Mouse (Mus musculus) heart, embryonic 16.5 days (tissue): ENCODE measurements around the gene Hoxa1. TPM values are rescaled to one million over a fixed set of nuclear protein-coding genes. Genes with fewer than 3 reads are reported as not detected.

Experiments used
- ATAC-seq: fragments of 200-750 bp; cut with Nextera tagmentation; replicated peaks from 2 replicates; pipeline ENCODE4 v1.8.0; 2017; ENCODE audit warnings: moderate number of reproducible peaks; ENCODE audit not compliant: insufficient read depth, low FRiP score; ENCODE audit errors: extremely low read depth
- H3K27ac ChIP-seq: fragments of 300-500 bp; sonication (generic); 2 replicates; pipeline ENCODE4 v1.5.1; 2014; ENCODE audit warnings: mild to moderate bottlenecking, low read length, control low read depth, moderate library complexity
- H3K27me3 ChIP-seq: fragments of 300-500 bp; sonication (generic); 2 replicates; pipeline ENCODE4 v1.6.1; 2014; ENCODE audit warnings: low read length, mixed read lengths; ENCODE audit not compliant: control insufficient read depth, insufficient read depth
- H3K36me3 ChIP-seq: fragments of 300-500 bp; sonication (generic); 2 replicates; pipeline ENCODE4 v1.6.1; 2014; ENCODE audit not compliant: control insufficient read depth, insufficient read depth
- H3K4me1 ChIP-seq: fragments of 300-500 bp; sonication (generic); 2 replicates; pipeline ENCODE4 v1.6.1; 2014; ENCODE audit warnings: low read length, mixed read lengths; ENCODE audit not compliant: control insufficient read depth, insufficient read depth
- H3K4me2 ChIP-seq: fragments of 300-500 bp; sonication (generic); 2 replicates; pipeline ENCODE4 v1.6.1; 2014; ENCODE audit warnings: low read depth, mild to moderate bottlenecking, control low read depth, low read length
- H3K4me3 ChIP-seq: fragments of 300-500 bp; sonication (generic); 2 replicates; pipeline ENCODE4 v1.5.1; 2014; ENCODE audit warnings: mild to moderate bottlenecking, control low read depth, low read length
- H3K9ac ChIP-seq: fragments of 300-500 bp; sonication (generic); 2 replicates; pipeline ENCODE4 v1.6.1; 2014; ENCODE audit warnings: low read length, control low read depth
- H3K9me3 ChIP-seq: fragments of 300-500 bp; sonication (generic); replicated peaks from 2 replicates; pipeline ENCODE4 v1.6.1; 2016; ENCODE audit warnings: low read length; ENCODE audit not compliant: control insufficient read depth
- WGBS: fragments of 180-500 bp; shearing (Covaris S2); extraction: QIAGEN DNeasy Blood & Tissue Kit; methylation state at CpG from one replicate; pipeline ENCODE4 v1.1.7; 2014; 5-methylcytosine and 5-hydroxymethylcytosine counted together
- polyA plus RNA-seq: library from polyadenylated mRNA; unstranded; fragments of >200 nt; fragmentation: Nextera tagmentation; extraction: Ambion mirVana; gene quantifications from 2 replicates; pipeline ENCODE4 v1.2.1, GENCODE M21; 2015

Hoxa1 gene
- polyA plus RNA-seq, 1 experiment from 2014 or later = 0.68 TPM

GRCm38 (mm10) chr6:52203121-52203370 is 44.9 kb upstream of the Hoxa1 start:
- no peak overlapping the region for H3K9ac ChIP-seq
- no peaks in the 10 kb centered on the region for H3K36me3 ChIP-seq
- H3K27ac ChIP-seq = no peak overlapping the region
- no peaks in the 10 kb centered on the region for H3K9me3 ChIP-seq
- H3K4me3 ChIP-seq = peak overlapping the region; percentile 45
- H3K27me3 ChIP-seq = peaks cover 79% of the 10 kb centered on the region
- 7% methylated on average over 10 of the region's 10 CpGs for WGBS
- no peak for ATAC-seq
- peak overlapping the region; percentile 1; the same call in 1 of the 2 replicates for H3K4me2 ChIP-seq
- H3K4me1 ChIP-seq = peaks cover 3% of the 10 kb centered on the region; the same call in 1 of the 2 replicates

- peak overlapping the region; percentile 1; the same call in 1 of the 2 replicates for H3K4me2 ChIP-seq
- no peak for ATAC-seq
- 8% methylated on average over 22 of the region's 22 CpGs for WGBS
- H3K4me1 ChIP-seq = peaks cover 3% of the 10 kb centered on the region; the same call in 1 of the 2 replicates
- no peaks in the 10 kb centered on the region for H3K9me3 ChIP-seq
- no peaks in the 10 kb centered on the region for H3K36me3 ChIP-seq
- no peak overlapping the region for H3K9ac ChIP-seq
- H3K4me3 ChIP-seq = peak overlapping the region; percentile 45
- peaks cover 80% of the 10 kb centered on the region for H3K27me3 ChIP-seq
- H3K27ac ChIP-seq = no peak overlapping the region
These were observed 44.4 kb upstream of the Hoxa1 start for GRCm38 (mm10) chr6:52202362-52203120.

- Histone ChIP-seq H3K9me3 (no peaks in the 10 kb centered on the region), H3K4me1 (peaks cover 3% of the 10 kb centered on the region; the same call in 1 of the 2 replicates), H3K36me3 (no peaks in the 10 kb centered on the region), H3K4me2 (peak overlapping the region; percentile 12; the same call in 1 of the 2 replicates), H3K27ac (no peak overlapping the region), H3K9ac (no peak overlapping the region), H3K27me3 (peaks cover 80% of the 10 kb centered on the region), H3K4me3 (no peak overlapping the region)
- no peak for ATAC-seq
- WGBS = 35% methylated on average over 1 of the region's 1 CpGs
These were observed 43.2 kb upstream of the Hoxa1 start for GRCm38 (mm10) chr6:52201269-52201668.

- H3K4me3 ChIP-seq = no peak overlapping the region
These were observed 42.7 kb upstream of the Hoxa1 start for GRCm38 (mm10) chr6:52200751-52201250.

GRCm38 (mm10) chr6:52200073-52200750 is 42.1 kb upstream of the Hoxa1 start:
- H3K27me3 ChIP-seq = peaks cover 78% of the 10 kb centered on the region
- no peaks in the 10 kb centered on the region for H3K36me3 ChIP-seq
- no peak overlapping the region for H3K4me3 ChIP-seq
- H3K4me1 ChIP-seq = peaks cover 3% of the 10 kb centered on the region; the same call in 1 of the 2 replicates
- WGBS = 22% methylated on average over 30 of the region's 30 CpGs
- ATAC-seq = no peak
- H3K27ac ChIP-seq = no peak overlapping the region
- 0 out of 2 replicates have a peak overlapping the region, but pooled peaks have one; percentile 2 for H3K4me2 ChIP-seq
- H3K9me3 ChIP-seq = no peaks in the 10 kb centered on the region
- H3K9ac ChIP-seq = no peak overlapping the region

More at GRCm38 (mm10) chr6:52200751-52201250, 42.7 kb upstream of the Hoxa1 start:
- H3K27ac ChIP-seq = no peak overlapping the region
- H3K36me3 ChIP-seq = no peaks in the 10 kb centered on the region
- peaks cover 3% of the 10 kb centered on the region; the same call in 1 of the 2 replicates for H3K4me1 ChIP-seq
- H3K9me3 ChIP-seq = no peaks in the 10 kb centered on the region
- H3K27me3 ChIP-seq = peaks cover 80% of the 10 kb centered on the region
- WGBS = 27% methylated on average over 10 of the region's 10 CpGs
- H3K4me2 ChIP-seq = 0 out of 2 replicates have a peak overlapping the region, but pooled peaks have one; percentile 2
- ATAC-seq = no peak
- no peak overlapping the region for H3K9ac ChIP-seq

- WGBS = 7% methylated on average over 10 of the region's 10 CpGs
- Histone ChIP-seq H3K27ac (no peak overlapping the region), H3K27me3 (peaks cover 89% of the 10 kb centered on the region), H3K9ac (no peak overlapping the region), H3K9me3 (no peaks in the 10 kb centered on the region), H3K36me3 (no peaks in the 10 kb centered on the region), H3K4me1 (peaks cover under 1% of the 10 kb centered on the region; the same call in 1 of the 2 replicates), H3K4me3 (no peak overlapping the region), H3K4me2 (no peak overlapping the region)
- 0 out of 2 replicates have a peak, but pooled peaks have one; percentile 45 for ATAC-seq
These were observed 39.2 kb upstream of the Hoxa1 start for GRCm38 (mm10) chr6:52197271-52197670.

GRCm38 (mm10) chr6:52196811-52197210 is 38.7 kb upstream of the Hoxa1 start:
- H3K9ac ChIP-seq = no peak overlapping the region
- no peaks in the 10 kb centered on the region for H3K36me3 ChIP-seq
- no peak for ATAC-seq
- H3K4me2 ChIP-seq = no peak overlapping the region
- H3K4me3 ChIP-seq = no peak overlapping the region
- 7% methylated on average over 9 of the region's 9 CpGs for WGBS
- H3K27ac ChIP-seq = no peak overlapping the region
- no peaks in the 10 kb centered on the region for H3K9me3 ChIP-seq
- H3K4me1 ChIP-seq = peaks cover 4% of the 10 kb centered on the region; the same call in 1 of the 2 replicates
- H3K27me3 ChIP-seq = peaks cover 91% of the 10 kb centered on the region

- H3K4me3 ChIP-seq = no peak overlapping the region
- no peak overlapping the region for H3K4me2 ChIP-seq
- H3K27me3 ChIP-seq = peaks cover 90% of the 10 kb centered on the region
- 16% methylated on average over 10 of the region's 10 CpGs for WGBS
- peaks cover 5% of the 10 kb centered on the region; the same call in 1 of the 2 replicates for H3K4me1 ChIP-seq
- H3K27ac ChIP-seq = no peak overlapping the region
- H3K9ac ChIP-seq = no peak overlapping the region
- H3K9me3 ChIP-seq = no peaks in the 10 kb centered on the region
- H3K36me3 ChIP-seq = no peaks in the 10 kb centered on the region
- no peak for ATAC-seq
These were observed 36.6 kb upstream of the Hoxa1 start for GRCm38 (mm10) chr6:52194690-52195089.
